Mouse (Mus musculus) retina, adult 2 months (tissue): ENCODE results near the gene Olfr447.

Source experiments
- DNase-seq: peaks from one replicate; pipeline ENCODE4 v3.0.0-alpha.2; 2012; ENCODE audit warnings: low read depth, low spot score

Gene Olfr447

GRCm38 (mm10) chr6:42908578-42908977, at the start of gene Olfr447:
Gene Olfr447, plus strand, starts transcription at chr6:42908878.
- no peak for DNase-seq

- DNase-seq, result peak; percentile 13
These were observed 48.4 kb upstream of the Olfr447 start for GRCm38 (mm10) chr6:42860222-42860819.

GRCm38 (mm10) chr6:42869695-42870094, 39.0 kb upstream of the Olfr447 start:
- DNase-seq, result no peak

GRCm38 (mm10) chr6:42876323-42876722, 32.4 kb upstream of the Olfr447 start:
- DNase-seq, result no peak

- DNase-seq, result no peak
These were observed 18.5 kb upstream of the Olfr447 start, which contains the start of gene Olfr448 for GRCm38 (mm10) chr6:42890141-42890540. Gene Olfr448, plus strand, starts transcription at chr6:42890441.

GRCm38 (mm10) chr6:42900345-42900744, 8.3 kb upstream of the Olfr447 start:
- DNase-seq, result no peak

- no peak for DNase-seq
These were observed 12.4 kb downstream of the Olfr447 start, which contains the start of gene Olfr446 for GRCm38 (mm10) chr6:42921077-42921476. Gene Olfr446, plus strand, starts transcription at chr6:42921377.

GRCm38 (mm10) chr6:42948767-42949166, 40.1 kb downstream of the Olfr447 start, which contains the start of gene Olfr444:
Gene Olfr444, plus strand, starts transcription at chr6:42949067.
- no peak for DNase-seq
